Mouse (Mus musculus) stomach, postnatal 0 days (tissue): ENCODE results near the gene Nradd.

Experiments
- CTCF ChIP-seq: IDR thresholded peaks from 2 replicates; pipeline ENCODE4 v1.5.1; 2016; ENCODE audit warnings: antibody characterized with exemption, low read depth, mild to moderate bottlenecking, moderate library complexity
- EP300 ChIP-seq: optimal IDR thresholded peaks from 2 replicates; pipeline ENCODE3; 2016; ENCODE audit warnings: antibody characterized with exemption

GRCm38 (mm10) chr9:110642812-110643524 is 18.7 kb upstream of the Nradd start:
- TF ChIP-seq CTCF (no peak), EP300 (no peak)
